Mouse (Mus musculus) lung, embryonic 14.5 days (tissue): ENCODE data around the gene Rnf8. TPM values are rescaled to one million over a fixed set of nuclear protein-coding genes. Genes with fewer than 3 reads are reported as not detected.
A peak's percentile ranks its signal among the peaks of the same experiment; 100 is the strongest.

Experiments used
- ATAC-seq: fragments of 200-750 bp; cut with Nextera tagmentation; 2 replicates; pipeline ENCODE4 v1.8.0; 2017; ENCODE audit warnings: mild to moderate bottlenecking, moderate TSS enrichment, moderate library complexity; ENCODE audit not compliant: insufficient read depth
- DNase-seq: peaks from one replicate; pipeline ENCODE4 v3.0.0-alpha.2; 2015
- H3K27ac ChIP-seq: fragments of 300-500 bp; sonication (generic); 2 replicates; pipeline ENCODE4 v1.5.1; 2014; ENCODE audit warnings: low read depth, mild to moderate bottlenecking, moderate library complexity
- H3K27me3 ChIP-seq: fragments of 300-500 bp; sonication (generic); 2 replicates; pipeline ENCODE4 v1.6.1; 2014; ENCODE audit warnings: low read length, control low read depth; ENCODE audit not compliant: insufficient read depth
- H3K36me3 ChIP-seq: fragments of 300-500 bp; sonication (generic); 2 replicates; pipeline ENCODE4 v1.6.1; 2014; ENCODE audit warnings: control low read depth; ENCODE audit not compliant: insufficient read depth
- H3K4me1 ChIP-seq: fragments of 300-500 bp; sonication (generic); 2 replicates; pipeline ENCODE4 v1.6.1; 2014; ENCODE audit warnings: antibody characterized with exemption, control low read depth; ENCODE audit not compliant: insufficient read depth
- H3K4me2 ChIP-seq: fragments of 300-500 bp; sonication (generic); 2 replicates; pipeline ENCODE4 v1.6.1; 2014; ENCODE audit warnings: mild to moderate bottlenecking
- H3K4me3 ChIP-seq: fragments of 300-500 bp; sonication (generic); 2 replicates; pipeline ENCODE4 v1.5.1; 2014; ENCODE audit warnings: low read depth, low read length
- H3K9ac ChIP-seq: fragments of 300-500 bp; sonication (generic); 2 replicates; pipeline ENCODE4 v1.6.1; 2014
- H3K9me3 ChIP-seq: fragments of 300-500 bp; sonication (generic); 2 replicates; pipeline ENCODE4 v1.6.1; 2016; ENCODE audit warnings: low read depth, low read length, control low read depth
- CTCF ChIP-seq: IDR thresholded peaks from 2 replicates; pipeline ENCODE4 v1.5.1; 2016; ENCODE audit warnings: antibody characterized with exemption, low read depth
- WGBS: fragments of 180-500 bp; shearing (Covaris S2); extraction: QIAGEN DNeasy Blood & Tissue Kit; methylation state at CpG from one replicate; pipeline ENCODE4 v1.1.7; 2014; 5-methylcytosine and 5-hydroxymethylcytosine counted together
- polyA plus RNA-seq: library from polyadenylated mRNA; unstranded; fragments of >200 nt; fragmentation: Nextera tagmentation; extraction: Ambion mirVana; gene quantifications from 2 replicates; pipeline ENCODE4 v1.2.1, GENCODE M21; 2014

Gene Rnf8
- polyA plus RNA-seq, 1 experiment from 2014 or later = 72.1 TPM

GRCm38 (mm10) chr17:29668051-29668986, 53.7 kb downstream of the Rnf8 start:
- Histone ChIP-seq H3K27me3 (no peaks in the 10 kb centered on the region), H3K27ac (no peak overlapping the region), H3K4me1 (no peaks in the 10 kb centered on the region), H3K9ac (no peak overlapping the region), H3K36me3 (peaks cover 50% of the 10 kb centered on the region; the same call in 1 of the 2 replicates), H3K4me2 (no peak overlapping the region), H3K4me3 (no peak overlapping the region), H3K9me3 (no peaks in the 10 kb centered on the region)
- WGBS = 74% methylated on average over 10 of the region's 10 CpGs
- ATAC-seq (no peak), DNase-seq (no peak)
- TF ChIP-seq CTCF = no peak

- ATAC-seq (no peak), DNase-seq (no peak)
- no peak overlapping the region for H3K27ac ChIP-seq
- H3K36me3 ChIP-seq = peaks cover 52% of the 10 kb centered on the region; the same call in 1 of the 2 replicates
- no peaks in the 10 kb centered on the region for H3K4me1 ChIP-seq
- no peak for TF ChIP-seq CTCF
- no peak overlapping the region for H3K4me3 ChIP-seq
- no peaks in the 10 kb centered on the region for H3K9me3 ChIP-seq
- WGBS = 92% methylated on average over 4 of the region's 4 CpGs
- no peak overlapping the region for H3K4me2 ChIP-seq
- H3K9ac ChIP-seq = no peak overlapping the region
- no peaks in the 10 kb centered on the region for H3K27me3 ChIP-seq
Observed at GRCm38 (mm10) chr17:29669030-29669429, 54.4 kb downstream of the Rnf8 start.

GRCm38 (mm10) chr17:29669936-29670335, 55.3 kb downstream of the Rnf8 start:
- no peak for TF ChIP-seq CTCF
- Histone ChIP-seq H3K36me3 (peaks cover 49% of the 10 kb centered on the region), H3K9me3 (no peaks in the 10 kb centered on the region), H3K4me2 (no peak overlapping the region), H3K4me1 (no peaks in the 10 kb centered on the region), H3K9ac (no peak overlapping the region), H3K27ac (no peak overlapping the region), H3K27me3 (no peaks in the 10 kb centered on the region), H3K4me3 (no peak overlapping the region)
- DNase-seq = no peak
- ATAC-seq = no peak

- Histone ChIP-seq H3K4me1 (no peaks in the 10 kb centered on the region), H3K4me3 (no peak overlapping the region), H3K9me3 (no peaks in the 10 kb centered on the region), H3K27ac (no peak overlapping the region), H3K36me3 (peaks cover 55% of the 10 kb centered on the region), H3K9ac (no peak overlapping the region), H3K4me2 (no peak overlapping the region), H3K27me3 (no peaks in the 10 kb centered on the region)
- DNase-seq = no peak
- 91% methylated on average over 2 of the region's 2 CpGs for WGBS
- ATAC-seq = no peak
- TF ChIP-seq CTCF = no peak
Observed at GRCm38 (mm10) chr17:29671021-29671420, 56.4 kb downstream of the Rnf8 start.

GRCm38 (mm10) chr17:29673325-29673724, 58.7 kb downstream of the Rnf8 start:
- H3K27me3 ChIP-seq = no peaks in the 10 kb centered on the region
- DNase-seq (no peak), ATAC-seq (no peak)
- H3K36me3 ChIP-seq = peaks cover 71% of the 10 kb centered on the region
- H3K4me2 ChIP-seq = no peak overlapping the region
- WGBS = 93% methylated on average over 4 of the region's 4 CpGs
- H3K27ac ChIP-seq = no peak overlapping the region
- no peaks in the 10 kb centered on the region for H3K9me3 ChIP-seq
- H3K4me3 ChIP-seq = no peak overlapping the region
- TF ChIP-seq CTCF = no peak
- H3K4me1 ChIP-seq = no peaks in the 10 kb centered on the region
- no peak overlapping the region for H3K9ac ChIP-seq

GRCm38 (mm10) chr17:29678526-29678925, 63.9 kb downstream of the Rnf8 start:
- no peaks in the 10 kb centered on the region for H3K27me3 ChIP-seq
- no peak overlapping the region for H3K4me3 ChIP-seq
- WGBS = 73% methylated on average over 8 of the region's 8 CpGs
- ATAC-seq (no peak), DNase-seq (peak; percentile 43)
- H3K27ac ChIP-seq = no peak overlapping the region; the same call in 1 of the 2 replicates
- no peak overlapping the region for H3K9ac ChIP-seq
- H3K4me1 ChIP-seq = no peaks in the 10 kb centered on the region; the same call in 1 of the 2 replicates
- no peak for TF ChIP-seq CTCF
- no peak overlapping the region for H3K4me2 ChIP-seq
- H3K36me3 ChIP-seq = peaks cover 95% of the 10 kb centered on the region
- no peaks in the 10 kb centered on the region for H3K9me3 ChIP-seq

- Histone ChIP-seq H3K4me2 (no peak overlapping the region), H3K4me1 (no peaks in the 10 kb centered on the region; the same call in 1 of the 2 replicates), H3K27me3 (no peaks in the 10 kb centered on the region), H3K27ac (no peak overlapping the region), H3K9me3 (no peaks in the 10 kb centered on the region), H3K4me3 (no peak overlapping the region), H3K36me3 (peaks cover 96% of the 10 kb centered on the region), H3K9ac (no peak overlapping the region)
- no peak for TF ChIP-seq CTCF
- ATAC-seq (no peak), DNase-seq (no peak)
- whole genome bisulfite sequencing = 85% methylated on average over 6 of the region's 6 CpGs
Observed at GRCm38 (mm10) chr17:29679038-29679767, 64.6 kb downstream of the Rnf8 start.
